Mouse (Mus musculus): ENCODE measurements at regions not wholly inside any gene's neighbourhood (a gene's known extent, or its start where the extent isn't known, plus 50 kb on each side); places are given as distances from the start of the nearest gene placed in this dataset.
"Not testable (repeated sequence)": the region's sequence is repeated elsewhere in the genome, so short reads cannot be mapped to it uniquely, and the experiment has no call there.

DNA sequence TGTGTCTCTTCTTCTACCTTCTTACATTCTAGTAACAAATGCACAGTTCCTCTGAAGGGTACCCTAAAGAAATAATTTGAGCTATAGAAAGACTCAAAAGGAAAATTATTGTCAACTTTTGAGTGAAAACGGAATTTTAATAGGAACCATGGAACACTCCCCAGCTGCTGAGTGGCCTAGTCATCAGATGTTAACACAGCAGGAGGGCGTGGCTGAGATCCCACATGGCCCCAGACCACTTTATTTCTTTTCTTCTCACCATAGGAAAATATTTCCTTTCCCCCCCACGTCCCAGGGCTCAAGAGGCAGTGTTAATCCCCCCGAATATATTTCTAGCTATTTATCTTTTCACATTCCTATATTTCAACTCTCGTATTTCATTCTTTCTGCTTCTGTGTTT is 1977.6 kb downstream of the 9330182O14Rik start:
- Histone ChIP-seq H3K9me3 (replicated peaks; ENCODE audit: control insufficient read depth, low read length) (no peaks in the 10 kb centered on the region), H3K4me1 (ENCODE audit: control insufficient read depth, low read depth, low read length) (no peaks in the 10 kb centered on the region), H3K27ac (ENCODE audit: low read length) (no peak overlapping the region), H3K27me3 (ENCODE audit: control insufficient read depth, insufficient read depth, low read depth, low read length) (no peaks in the 10 kb centered on the region), H3K36me3 (ENCODE audit: control insufficient read depth, insufficient read depth) (no peaks in the 10 kb centered on the region), H3K9ac (ENCODE audit: low read depth, low read length) (no peak overlapping the region), H3K4me3 (ENCODE audit: low read depth, low read length) (no peak overlapping the region), H3K4me2 (ENCODE audit: low read depth, low read length) (no peak overlapping the region)
- 47% methylated on average over 5 of the region's 5 CpGs for WGBS (ENCODE audit: insufficient replicate concordance)
- ATAC-seq (ENCODE audit: low read depth), result no peak

DNA sequence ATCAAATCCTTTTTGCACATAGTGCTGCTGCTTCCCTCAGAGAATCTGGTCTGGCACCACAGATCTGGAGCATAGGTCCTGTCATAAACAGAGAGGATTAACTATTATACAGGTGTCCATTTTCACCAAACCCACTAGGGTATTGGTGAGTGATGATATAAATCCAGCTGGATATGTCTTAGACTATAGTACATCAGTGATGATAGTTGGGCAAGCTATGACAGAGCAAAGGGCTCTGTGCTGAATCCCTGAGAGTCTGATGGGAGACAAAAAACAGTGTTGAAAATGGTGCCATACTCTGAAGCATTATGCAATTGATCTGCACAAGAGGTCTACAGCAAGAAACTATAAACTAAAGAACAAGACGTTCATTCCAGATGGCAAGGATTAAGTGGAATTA is 1993.3 kb downstream of the 9330182O14Rik start:
- no peak overlapping the region for H3K27ac ChIP-seq (ENCODE audit: low read length)
- no peaks in the 10 kb centered on the region for H3K4me1 ChIP-seq (ENCODE audit: control insufficient read depth, low read depth, low read length)
- H3K27me3 ChIP-seq (ENCODE audit: control insufficient read depth, insufficient read depth, low read depth, low read length), result no peaks in the 10 kb centered on the region
- no peak overlapping the region for H3K4me2 ChIP-seq (ENCODE audit: low read depth, low read length)
- no peak overlapping the region for H3K9ac ChIP-seq (ENCODE audit: low read depth, low read length)
- WGBS (ENCODE audit: insufficient replicate concordance), result 50% methylated on average over 1 of the region's 1 CpGs
- H3K4me3 ChIP-seq (ENCODE audit: low read depth, low read length), result no peak overlapping the region
- ATAC-seq (ENCODE audit: low read depth), result no peak
- H3K9me3 ChIP-seq (replicated peaks; ENCODE audit: control insufficient read depth, low read length), result no peaks in the 10 kb centered on the region
- no peaks in the 10 kb centered on the region for H3K36me3 ChIP-seq (ENCODE audit: control insufficient read depth, insufficient read depth)

DNA sequence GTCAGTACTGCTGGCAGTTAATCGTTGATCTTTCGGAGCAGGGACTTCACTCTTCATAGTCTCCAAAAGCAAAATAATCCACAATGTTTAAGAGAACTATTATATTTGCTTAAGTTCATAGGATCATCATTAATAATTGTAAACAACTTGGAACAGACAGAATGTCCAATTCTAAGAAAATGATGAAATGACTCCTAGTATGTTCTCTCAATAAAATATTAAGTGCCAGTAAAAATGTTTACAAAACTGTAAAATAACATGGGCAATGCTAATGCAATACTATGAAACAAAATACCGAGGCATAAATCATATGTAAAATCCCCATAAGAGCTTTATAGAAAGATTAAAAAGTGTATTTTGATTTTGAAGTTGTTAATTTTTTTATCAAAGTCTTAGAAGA is 1994.8 kb downstream of the 9330182O14Rik start:
- H3K4me1 ChIP-seq (ENCODE audit: control insufficient read depth, low read depth, low read length), result no peaks in the 10 kb centered on the region
- no peak for ATAC-seq (ENCODE audit: low read depth)
- H3K9me3 ChIP-seq (replicated peaks; ENCODE audit: control insufficient read depth, low read length), result no peaks in the 10 kb centered on the region
- 68% methylated on average over 3 of the region's 3 CpGs for WGBS (ENCODE audit: insufficient replicate concordance)
- no peaks in the 10 kb centered on the region for H3K27me3 ChIP-seq (ENCODE audit: control insufficient read depth, insufficient read depth, low read depth, low read length)
- H3K4me2 ChIP-seq (ENCODE audit: low read depth, low read length), result no peak overlapping the region
- H3K9ac ChIP-seq (ENCODE audit: low read depth, low read length), result no peak overlapping the region
- no peak overlapping the region for H3K4me3 ChIP-seq (ENCODE audit: low read depth, low read length)
- H3K27ac ChIP-seq (ENCODE audit: low read length), result no peak overlapping the region
- H3K36me3 ChIP-seq (ENCODE audit: control insufficient read depth, insufficient read depth), result no peaks in the 10 kb centered on the region

DNA sequence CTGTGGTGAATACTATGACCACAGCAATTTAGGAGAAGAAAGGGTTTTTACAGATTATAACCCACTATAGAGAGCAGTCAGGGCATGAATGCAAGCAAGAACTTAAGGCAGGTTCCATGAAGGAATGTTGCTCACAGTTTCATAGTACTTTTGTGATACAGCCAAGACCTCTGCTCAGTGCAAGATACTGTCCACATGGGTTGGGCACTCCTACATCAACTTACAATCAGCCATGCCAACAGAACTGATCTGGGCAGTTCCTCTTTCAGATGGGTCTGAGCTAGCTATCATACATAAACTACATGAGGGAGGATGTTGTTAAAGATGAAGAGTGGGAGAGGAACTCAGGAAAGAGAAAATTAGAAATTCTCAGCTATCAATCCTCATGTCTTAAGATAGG is 2032.4 kb downstream of the 9330182O14Rik start:
- no peak for ATAC-seq (ENCODE audit: low read depth)
- no peak overlapping the region for H3K4me2 ChIP-seq (ENCODE audit: low read depth, low read length)
- H3K27me3 ChIP-seq (ENCODE audit: control insufficient read depth, insufficient read depth, low read depth, low read length), result no peaks in the 10 kb centered on the region
- H3K9ac ChIP-seq (ENCODE audit: low read depth, low read length), result no peak overlapping the region
- H3K9me3 ChIP-seq (replicated peaks; ENCODE audit: control insufficient read depth, low read length), result no peaks in the 10 kb centered on the region
- no peak overlapping the region for H3K4me3 ChIP-seq (ENCODE audit: low read depth, low read length)
- no peaks in the 10 kb centered on the region for H3K36me3 ChIP-seq (ENCODE audit: control insufficient read depth, insufficient read depth)
- H3K4me1 ChIP-seq (ENCODE audit: control insufficient read depth, low read depth, low read length), result no peaks in the 10 kb centered on the region
- no peak overlapping the region for H3K27ac ChIP-seq (ENCODE audit: low read length)

DNA sequence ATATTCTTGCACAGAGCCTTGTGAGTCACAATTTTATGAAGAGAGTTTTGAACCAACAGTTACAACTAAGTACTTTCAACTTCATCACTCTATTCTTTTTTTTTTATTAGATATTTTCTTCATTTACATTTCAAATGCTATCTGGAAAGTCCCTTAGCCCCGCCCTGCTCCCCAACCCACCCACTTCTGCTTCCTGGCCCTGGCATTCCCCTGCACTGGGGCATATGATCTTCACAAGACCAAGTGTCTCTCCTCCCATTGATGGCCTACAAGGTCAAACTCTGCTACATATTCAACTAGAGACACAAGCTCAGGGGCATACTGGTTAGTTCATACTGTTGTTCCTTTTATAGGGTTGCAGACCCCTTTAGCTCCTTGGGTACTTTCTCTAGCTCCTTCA is 2043.6 kb downstream of the 9330182O14Rik start:
- H3K4me2 ChIP-seq (ENCODE audit: low read depth, low read length); H3K9me3 ChIP-seq (replicated peaks; ENCODE audit: control insufficient read depth, low read length); H3K4me1 ChIP-seq (ENCODE audit: control insufficient read depth, low read depth, low read length); H3K27ac ChIP-seq (ENCODE audit: low read length); H3K27me3 ChIP-seq (ENCODE audit: control insufficient read depth, insufficient read depth, low read depth, low read length); H3K36me3 ChIP-seq (ENCODE audit: control insufficient read depth, insufficient read depth); H3K4me3 ChIP-seq (ENCODE audit: low read depth, low read length); ATAC-seq (ENCODE audit: low read depth); H3K9ac ChIP-seq (ENCODE audit: low read depth, low read length): not testable (repeated sequence)
- WGBS (ENCODE audit: insufficient replicate concordance), result 57% methylated on average over 1 of the region's 1 CpGs

DNA sequence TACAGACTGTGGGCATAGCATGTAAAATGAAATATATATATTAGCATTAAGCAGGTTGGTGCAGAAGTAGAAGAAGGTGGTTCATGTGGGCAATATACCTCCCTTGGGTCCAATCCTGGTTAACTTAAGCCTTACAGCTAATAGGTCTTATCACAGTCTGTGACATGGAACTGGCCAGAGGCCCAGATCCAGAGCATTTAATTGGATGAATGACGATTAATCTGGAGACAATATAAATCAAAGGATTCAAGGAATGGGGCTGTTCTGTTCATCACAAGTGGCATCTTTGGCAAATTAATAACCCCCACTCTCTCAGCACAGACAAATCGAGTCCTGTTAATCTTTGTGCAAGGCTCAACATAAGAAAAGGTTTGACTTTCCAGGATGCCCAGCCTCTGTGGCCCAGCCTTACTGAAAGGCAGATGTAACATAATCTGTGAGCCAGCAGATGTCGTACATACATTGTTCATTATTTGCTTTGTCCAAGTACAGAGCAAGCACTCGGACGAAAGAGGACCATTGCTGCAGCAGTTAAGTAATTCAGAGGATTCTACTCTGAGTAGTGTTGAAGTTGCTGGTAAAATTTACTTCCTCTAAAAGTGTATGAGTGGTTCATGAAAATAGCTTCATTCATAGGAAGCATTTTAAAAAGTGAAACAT is 2073.2 kb downstream of the 9330182O14Rik start:
- WGBS (ENCODE audit: insufficient replicate concordance), result 33% methylated on average over 5 of the region's 5 CpGs

DNA sequence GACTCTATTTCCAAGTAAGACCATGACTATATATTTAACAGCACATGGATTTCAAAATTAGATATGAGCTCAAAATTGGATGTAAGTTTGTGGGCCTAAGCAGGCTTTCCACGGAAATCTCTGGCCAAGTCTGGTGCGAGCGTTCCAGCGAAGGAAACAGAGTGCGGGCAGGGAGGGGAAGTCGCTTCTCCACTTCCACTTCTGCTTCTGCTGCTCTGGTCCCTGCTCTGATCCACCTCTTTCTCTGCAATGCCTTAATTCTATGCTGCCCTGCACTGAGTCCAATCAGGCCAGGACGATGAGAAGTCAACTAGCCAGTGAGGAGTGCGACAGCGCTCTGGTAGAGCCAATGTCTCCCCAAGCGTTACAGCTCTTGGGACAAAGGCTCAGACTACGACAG is 2085.3 kb downstream of the 9330182O14Rik start:
- Histone ChIP-seq H3K27me3 (ENCODE audit: control insufficient read depth, insufficient read depth, low read depth, low read length) (no peaks in the 10 kb centered on the region), H3K4me2 (ENCODE audit: low read depth, low read length) (no peak overlapping the region), H3K27ac (ENCODE audit: low read length) (no peak overlapping the region), H3K36me3 (ENCODE audit: control insufficient read depth, insufficient read depth) (no peaks in the 10 kb centered on the region), H3K4me1 (ENCODE audit: control insufficient read depth, low read depth, low read length) (no peaks in the 10 kb centered on the region), H3K9ac (ENCODE audit: low read depth, low read length) (no peak overlapping the region), H3K9me3 (replicated peaks; ENCODE audit: control insufficient read depth, low read length) (no peaks in the 10 kb centered on the region), H3K4me3 (ENCODE audit: low read depth, low read length) (no peak overlapping the region)
- no peak for ATAC-seq (ENCODE audit: low read depth)
- 38% methylated on average over 11 of the region's 11 CpGs for WGBS (ENCODE audit: insufficient replicate concordance)

More for the DNA sequence above, 2073.2 kb downstream of the 9330182O14Rik start:
- Histone ChIP-seq H3K36me3 (ENCODE audit: control insufficient read depth, insufficient read depth) (no peaks in the 10 kb centered on the region), H3K9ac (ENCODE audit: low read depth, low read length) (no peak overlapping the region), H3K27ac (ENCODE audit: low read length) (no peak overlapping the region), H3K4me2 (ENCODE audit: low read depth, low read length) (no peak overlapping the region), H3K9me3 (replicated peaks; ENCODE audit: control insufficient read depth, low read length) (no peaks in the 10 kb centered on the region), H3K4me1 (ENCODE audit: control insufficient read depth, low read depth, low read length) (no peaks in the 10 kb centered on the region), H3K27me3 (ENCODE audit: control insufficient read depth, insufficient read depth, low read depth, low read length) (no peaks in the 10 kb centered on the region), H3K4me3 (ENCODE audit: low read depth, low read length) (no peak overlapping the region)
- no peak for ATAC-seq (ENCODE audit: low read depth)

DNA sequence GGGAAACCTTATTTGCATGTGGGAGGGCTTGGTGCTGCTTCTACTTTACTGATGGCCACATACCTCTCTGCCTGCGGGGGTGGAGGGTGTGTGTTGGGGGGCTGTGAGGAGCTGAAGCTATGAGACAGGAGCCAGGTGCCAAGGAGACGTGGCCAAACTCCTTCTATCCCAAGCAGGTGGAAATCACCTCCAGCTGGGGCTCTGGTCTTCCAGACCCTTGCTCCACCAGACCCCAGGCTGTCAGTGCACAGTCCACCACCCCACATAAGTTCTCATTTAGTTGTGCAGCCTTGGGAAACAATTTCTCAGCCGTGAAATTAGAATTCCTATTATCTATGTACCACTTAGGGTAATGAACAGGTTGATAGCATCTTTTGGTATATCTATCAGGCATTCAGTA is 2085.8 kb downstream of the 9330182O14Rik start:
- Histone ChIP-seq H3K4me3 (ENCODE audit: low read depth, low read length) (no peak overlapping the region), H3K36me3 (ENCODE audit: control insufficient read depth, insufficient read depth) (no peaks in the 10 kb centered on the region), H3K27ac (ENCODE audit: low read length) (no peak overlapping the region), H3K9me3 (replicated peaks; ENCODE audit: control insufficient read depth, low read length) (no peaks in the 10 kb centered on the region), H3K27me3 (ENCODE audit: control insufficient read depth, insufficient read depth, low read depth, low read length) (no peaks in the 10 kb centered on the region), H3K4me2 (ENCODE audit: low read depth, low read length) (no peak overlapping the region), H3K4me1 (ENCODE audit: control insufficient read depth, low read depth, low read length) (no peaks in the 10 kb centered on the region), H3K9ac (ENCODE audit: low read depth, low read length) (no peak overlapping the region)
- 54% methylated on average over 3 of the region's 3 CpGs for WGBS (ENCODE audit: insufficient replicate concordance)
- ATAC-seq (ENCODE audit: low read depth), result no peak

DNA sequence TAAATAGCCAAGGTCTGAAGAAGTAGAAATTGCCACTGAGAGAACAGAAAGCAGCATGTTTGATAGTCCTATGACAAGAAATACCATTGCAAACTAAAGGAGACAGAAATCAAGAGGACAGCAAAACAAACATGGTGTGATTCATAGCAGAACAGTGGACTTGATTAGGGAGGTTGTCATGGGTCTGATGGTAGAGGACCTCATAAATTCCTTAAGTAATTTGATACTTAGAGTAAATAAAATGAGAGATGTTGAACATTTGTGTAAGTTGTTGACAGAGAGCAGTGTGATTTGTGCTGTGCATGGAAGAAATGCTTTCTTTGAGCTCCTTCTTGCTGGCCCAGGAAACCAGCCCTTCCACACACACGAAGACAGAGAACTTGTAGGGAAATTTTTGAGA is 2090.8 kb downstream of the 9330182O14Rik start:
- Histone ChIP-seq H3K36me3 (ENCODE audit: control insufficient read depth, insufficient read depth) (no peaks in the 10 kb centered on the region), H3K27ac (ENCODE audit: low read length) (no peak overlapping the region), H3K27me3 (ENCODE audit: control insufficient read depth, insufficient read depth, low read depth, low read length) (no peaks in the 10 kb centered on the region), H3K4me2 (ENCODE audit: low read depth, low read length) (no peak overlapping the region), H3K9me3 (replicated peaks; ENCODE audit: control insufficient read depth, low read length) (no peaks in the 10 kb centered on the region), H3K4me3 (ENCODE audit: low read depth, low read length) (no peak overlapping the region), H3K9ac (ENCODE audit: low read depth, low read length) (no peak overlapping the region), H3K4me1 (ENCODE audit: control insufficient read depth, low read depth, low read length) (no peaks in the 10 kb centered on the region)
- no peak for ATAC-seq (ENCODE audit: low read depth)
- 34% methylated on average over 1 of the region's 1 CpGs for WGBS (ENCODE audit: insufficient replicate concordance)

Data from liver, embryonic 16.5 days (tissue).